Mouse (Mus musculus) frontal cortex, postnatal 25 days (tissue): ENCODE results near the gene Hist1h4d.
"Not testable (repeated sequence)": the region's sequence is repeated elsewhere in the genome, so short reads cannot be mapped to it uniquely, and the experiment has no call there.

ENCODE experiments used
- DNase-seq, 2 experiments: peaks; one replicate each; pipeline ENCODE4 v3.0.0; 2022; ENCODE audit warnings: low spot score in 2 of 2

Hist1h4d gene

GRCm38 (mm10) chr13:23551146-23551834 is 30.1 kb upstream of the Hist1h4d start, which contains the start of gene Hist1h4f:
Gene Hist1h4f, minus strand, starts transcription at chr13:23551648.
- peak; percentile 83 to 87 for DNase-seq

- DNase-seq: no peak
These were observed 29.2 kb upstream of the Hist1h4d start for GRCm38 (mm10) chr13:23551931-23552914.

GRCm38 (mm10) chr13:23552962-23553361 is 28.4 kb upstream of the Hist1h4d start, which contains the start of gene Hist1h1d:
Gene Hist1h1d, plus strand, starts transcription at chr13:23553262.
- no peak for DNase-seq

- DNase-seq: no peak
These were observed 27.0 kb upstream of the Hist1h4d start for GRCm38 (mm10) chr13:23554393-23554792.

GRCm38 (mm10) chr13:23554925-23555838 is 26.2 kb upstream of the Hist1h4d start:
- peak; percentile 67 to 71 for DNase-seq

GRCm38 (mm10) chr13:23555839-23556416 is 25.5 kb upstream of the Hist1h4d start:
- peak in 1 of 2 experiments; percentile 48 for DNase-seq

GRCm38 (mm10) chr13:23556906-23557305 is 24.5 kb upstream of the Hist1h4d start:
- DNase-seq: no peak

- not testable (repeated sequence) for DNase-seq
These were observed 20.7 kb upstream of the Hist1h4d start for GRCm38 (mm10) chr13:23560699-23561098.

GRCm38 (mm10) chr13:23561531-23561882 is 19.9 kb upstream of the Hist1h4d start:
- not testable (repeated sequence) for DNase-seq

GRCm38 (mm10) chr13:23561883-23562659 is 19.3 kb upstream of the Hist1h4d start, which contains the start of gene Hist1h3e:
Gene Hist1h3e, minus strand, starts transcription at chr13:23562369.
- DNase-seq: peak; percentile 93 to 94

GRCm38 (mm10) chr13:23562699-23563462 is 18.5 kb upstream of the Hist1h4d start:
- DNase-seq: no peak

- DNase-seq: no peak
These were observed 16.9 kb upstream of the Hist1h4d start for GRCm38 (mm10) chr13:23564482-23564881.

GRCm38 (mm10) chr13:23570261-23571021 is 11.0 kb upstream of the Hist1h4d start:
- DNase-seq: not testable (repeated sequence)

GRCm38 (mm10) chr13:23571022-23571503 is 10.3 kb upstream of the Hist1h4d start, which contains the start of the genes Hist1h2ae and Hist1h2bg:
Gene Hist1h2ae, minus strand, starts transcription at chr13:23571220.
Gene Hist1h2bg, plus strand, starts transcription at chr13:23571396.
- peak; percentile 58 to 66 for DNase-seq

GRCm38 (mm10) chr13:23571504-23572217 is 9.7 kb upstream of the Hist1h4d start:
- DNase-seq: not testable (repeated sequence)

- no peak for DNase-seq
These were observed 9.0 kb upstream of the Hist1h4d start for GRCm38 (mm10) chr13:23572218-23573033.
